Comparison of ENCODE assay signal across 8 mouse cellular contexts in the genomic region with DNA sequence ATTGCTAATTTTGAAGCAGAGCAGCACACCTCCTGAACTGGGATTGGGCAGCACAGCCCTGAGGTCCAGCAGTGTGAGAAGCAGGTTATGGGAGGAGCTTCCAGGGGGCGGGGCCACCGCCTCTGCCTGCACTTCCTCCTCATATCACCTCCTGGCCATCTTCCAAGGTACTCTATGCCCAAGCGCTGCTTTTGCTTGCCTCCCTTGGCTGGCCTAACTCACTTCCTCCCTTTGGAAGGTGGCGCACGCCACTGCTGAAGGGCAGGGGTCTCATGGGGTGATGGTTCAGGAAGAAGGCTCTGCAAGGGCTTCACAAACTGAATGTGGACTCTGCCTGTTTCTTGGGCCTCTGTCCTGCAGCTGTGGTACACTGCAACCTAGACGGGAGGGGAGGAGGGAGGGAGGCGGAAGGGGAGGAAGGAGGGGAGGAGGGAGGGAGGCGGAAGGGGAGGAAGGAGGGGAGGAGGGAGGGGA. TPM values are rescaled to one million over a fixed set of nuclear protein-coding genes. Genes with fewer than 3 reads are reported as not detected.
DNase-seq lines count a peak whose midpoint lies in the region; ATAC-seq and TF ChIP-seq lines count a peak whose summit lies in the region.

No protein-coding gene starts in this region.

- H3K4me3 ChIP-seq in heart, postnatal 0 days (ENCODE audit: low read depth, low read length): no peak overlapping the region

- peak; percentile 72 for DNase-seq in A20 (ENCODE audit: low read depth, low spot score)
- peak; percentile 43 for DNase-seq in ZHBTc4 (ENCODE audit: low read depth, low spot score)
- no peak for DNase-seq in heart, postnatal 0 days (ENCODE audit: low spot score)
- DNase-seq in kidney, postnatal 36 days: peak; percentile 80 to 83
- peak; percentile 65 for DNase-seq in urinary bladder, postnatal 25 days (ENCODE audit: low spot score)
- no peak for DNase-seq in T-cell, adult 2 months (ENCODE audit: low spot score)
- no peak for DNase-seq in cerebellum, adult 8-10 months

- H3K4me2 ChIP-seq in heart, postnatal 0 days (ENCODE audit: low read depth, low read length): no peak overlapping the region

- TF ChIP-seq CTCF in heart, postnatal 0 days (IDR thresholded peaks at IDR 0.05; ENCODE audit: low read depth): no peak

- TF ChIP-seq EP300 in heart, postnatal 0 days (IDR thresholded peaks at IDR 0.05; ENCODE audit: low read depth): no peak

- 0 out of 2 replicates have a peak, but pooled peaks have one; percentile 11 for ATAC-seq in heart, postnatal 0 days (ENCODE audit: insufficient read depth, low read depth)
- ATAC-seq in megakaryocyte-erythroid progenitor cell, adult 5-6 weeks (replicated peaks; ENCODE audit: low FRiP score, low TSS enrichment, poor library complexity, severe bottlenecking): peak; percentile 50; the same call in 1 of the 2 replicates

- peaks cover 47% of the 10 kb centered on the region for H3K27me3 ChIP-seq in heart, postnatal 0 days (ENCODE audit: control insufficient read depth, insufficient read depth, low read length)

- 7% methylated on average over 5 of the region's 8 CpGs for WGBS in heart, postnatal 0 days

- H3K4me1 ChIP-seq in heart, postnatal 0 days (ENCODE audit: control insufficient read depth, insufficient read depth): no peaks in the 10 kb centered on the region

- no peaks in the 10 kb centered on the region for H3K36me3 ChIP-seq in heart, postnatal 0 days (replicated peaks; ENCODE audit: control insufficient read depth, insufficient read depth, low read length)

- no peaks in the 10 kb centered on the region for H3K9me3 ChIP-seq in heart, postnatal 0 days (replicated peaks; ENCODE audit: control insufficient read depth, low read length)

- no peak overlapping the region for H3K27ac ChIP-seq in heart, postnatal 0 days (ENCODE audit: low read depth)

- no peak overlapping the region for H3K9ac ChIP-seq in heart, postnatal 0 days (replicated peaks; ENCODE audit: low read depth, low read length)

RNA-seq across cellular contexts. Expression of a gene that starts 1.4 kb away (rescaled TPM):
- total RNA-seq in heart, postnatal 0 days (2014; rRNA removed; ENCODE audit: low replicate concordance): not detected in 2 replicates
- polyA plus RNA-seq in heart, postnatal 0 days (2015; fragmentation: Nextera tagmentation; extraction: Ambion mirVana): 0.07 TPM in 1 of 2 replicates, not detected in the other
- not detected in 2 replicates for total RNA-seq in megakaryocyte-erythroid progenitor cell, adult 5-6 weeks (2014; fragmentation: Nextera tagmentation)
- total RNA-seq in megakaryocyte-erythroid progenitor cell, adult 5-6 weeks (2017): not detected in 2 replicates

RNA-seq across cellular contexts. Expression of a gene that starts 21.0 kb away (rescaled TPM):
- total RNA-seq in heart, postnatal 0 days (2014; rRNA removed; ENCODE audit: low replicate concordance): 2.7 and 3.3 TPM in 2 replicates
- polyA plus RNA-seq in heart, postnatal 0 days (2015; fragmentation: Nextera tagmentation; extraction: Ambion mirVana): 1.4 and 1.6 TPM in 2 replicates
- total RNA-seq in megakaryocyte-erythroid progenitor cell, adult 5-6 weeks (2014; fragmentation: Nextera tagmentation): not detected in 2 replicates
- total RNA-seq in megakaryocyte-erythroid progenitor cell, adult 5-6 weeks (2017): not detected in 2 replicates

RNA-seq across cellular contexts. Expression of a gene that starts 33.1 kb away (rescaled TPM):
- not detected in 2 replicates for total RNA-seq in heart, postnatal 0 days (2014; rRNA removed; ENCODE audit: low replicate concordance)
- 0.07 TPM in 1 of 2 replicates, not detected in the other for polyA plus RNA-seq in heart, postnatal 0 days (2015; fragmentation: Nextera tagmentation; extraction: Ambion mirVana)
- not detected in 2 replicates for total RNA-seq in megakaryocyte-erythroid progenitor cell, adult 5-6 weeks (2014; fragmentation: Nextera tagmentation)
- not detected in 2 replicates for total RNA-seq in megakaryocyte-erythroid progenitor cell, adult 5-6 weeks (2017)

RNA-seq across cellular contexts. Expression of a gene that starts 40.8 kb away (rescaled TPM):
- total RNA-seq in heart, postnatal 0 days (2014; rRNA removed; ENCODE audit: low replicate concordance): 69.6 and 70.6 TPM in 2 replicates
- 24.1 and 24.6 TPM in 2 replicates for polyA plus RNA-seq in heart, postnatal 0 days (2015; fragmentation: Nextera tagmentation; extraction: Ambion mirVana)
- 23.5 and 31.5 TPM in 2 replicates for total RNA-seq in megakaryocyte-erythroid progenitor cell, adult 5-6 weeks (2014; fragmentation: Nextera tagmentation)
- 11.6 and 16.4 TPM in 2 replicates for total RNA-seq in megakaryocyte-erythroid progenitor cell, adult 5-6 weeks (2017)

Comparison
In these comparisons a context has a peak if more than half of its experiments do, and no peak if none do; other contexts are left out.
1. DNase-seq: peak in A20 (single experiment), ZHBTc4 (single experiment), kidney, postnatal 36 days (2 of 2) and urinary bladder, postnatal 25 days (single experiment); none in heart, postnatal 0 days (single experiment), T-cell, adult 2 months (single experiment) and cerebellum, adult 8-10 months (single experiment).